In the genomic region with DNA sequence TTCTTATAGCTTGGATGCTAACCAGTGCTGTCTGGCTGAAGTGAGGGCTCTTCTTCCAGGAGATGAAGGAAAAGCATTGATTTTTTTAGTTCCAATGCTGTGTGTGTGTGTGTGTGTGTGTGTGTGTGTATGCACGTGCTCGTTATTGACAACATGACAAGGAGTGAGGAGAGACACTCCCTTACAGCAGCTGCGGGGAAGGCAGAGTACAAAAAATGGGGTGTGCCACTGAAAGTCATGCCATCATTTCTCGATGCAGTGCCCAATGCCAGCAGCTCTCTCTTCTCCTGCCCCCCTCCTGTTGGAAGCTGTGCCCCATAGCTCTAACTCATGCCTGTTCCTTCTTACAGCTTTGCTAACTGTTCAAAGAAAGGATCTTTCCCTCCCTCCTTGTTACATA, we compare ENCODE assay signal across 18 mouse cellular contexts. TPM values are rescaled to one million over a fixed set of nuclear protein-coding genes. Genes with fewer than 3 reads are reported as not detected.
DNase-seq lines count a peak whose midpoint lies in the region; ATAC-seq and TF ChIP-seq lines count a peak whose summit lies in the region.
"Had no signal": no experiment of that assay in that cellular context is flagged by ENCODE, and none has a peak within 500 bp of the region (broad histone marks: within the 10 kb centered on the region; RNA-seq: fewer than 3 reads in every experiment).

No protein-coding gene starts in this region.

- no peak for DNase-seq in forebrain, embryonic 11.5 days (ENCODE audit: low spot score)
- peak; percentile 61 for DNase-seq in layer of hippocampus, adult 9-11 months
- DNase-seq in layer of hippocampus, postnatal 10 days (ENCODE audit: low spot score in 2 of 2): no peak
- no peak for DNase-seq in neural tube, embryonic 10.5 days (ENCODE audit: extremely low spot score, low spot score)
- no peak for DNase-seq in adrenal gland, adult (ENCODE audit: inconsistent age in 2 of 2, low spot score in 1 of 2)
- DNase-seq: adrenal gland, adult 8-10 months; cerebellum, adult 11 months; cerebellum, postnatal 14 days; heart, postnatal 4 days; kidney, postnatal 4 days; lung, adult 2 months; lung, postnatal 4 days had no signal

- TF ChIP-seq CTCF in olfactory bulb, adult 2 months (IDR thresholded peaks at IDR 0.05; ENCODE audit: insufficient read depth, low read depth, low read length): no peak

- H3K36me3 ChIP-seq in forebrain, embryonic 15.5 days: no peaks in the 10 kb centered on the region
- H3K36me3 ChIP-seq in forebrain, embryonic 11.5 days (ENCODE audit: control insufficient read depth, insufficient read depth, low read length): no peaks in the 10 kb centered on the region
- no peaks in the 10 kb centered on the region for H3K36me3 ChIP-seq in neural tube, embryonic 12.5 days
- H3K36me3 ChIP-seq: heart, embryonic 13.5 days; limb, embryonic 12.5 days; midbrain, embryonic 15.5 days had no signal

- peaks cover 66% of the 10 kb centered on the region for H3K4me1 ChIP-seq in forebrain, embryonic 15.5 days
- peaks cover 9% of the 10 kb centered on the region for H3K4me1 ChIP-seq in forebrain, embryonic 11.5 days (replicated peaks; ENCODE audit: control insufficient read depth, insufficient read depth, low read length)
- peaks cover 32% of the 10 kb centered on the region for H3K4me1 ChIP-seq in neural tube, embryonic 12.5 days
- H3K4me1 ChIP-seq in olfactory bulb, adult 2 months (ENCODE audit: control insufficient read depth, insufficient read depth, low read length): peaks cover 25% of the 10 kb centered on the region

- no peak overlapping the region for H3K9ac ChIP-seq in forebrain, embryonic 15.5 days (replicated peaks)
- no peak overlapping the region for H3K9ac ChIP-seq in forebrain, embryonic 11.5 days (ENCODE audit: low read length)
- no peak overlapping the region for H3K9ac ChIP-seq in neural tube, embryonic 12.5 days
- H3K9ac ChIP-seq: heart, embryonic 13.5 days; limb, embryonic 12.5 days; midbrain, embryonic 15.5 days had no signal

- no peaks in the 10 kb centered on the region for H3K9me3 ChIP-seq in forebrain, embryonic 15.5 days
- H3K9me3 ChIP-seq in forebrain, embryonic 11.5 days (ENCODE audit: control insufficient read depth, low read length): no peaks in the 10 kb centered on the region
- no peaks in the 10 kb centered on the region for H3K9me3 ChIP-seq in neural tube, embryonic 12.5 days
- H3K9me3 ChIP-seq: heart, embryonic 13.5 days; limb, embryonic 12.5 days; midbrain, embryonic 15.5 days had no signal

- H3K4me2 ChIP-seq in forebrain, embryonic 15.5 days (replicated peaks): no peak overlapping the region
- no peak overlapping the region for H3K4me2 ChIP-seq in forebrain, embryonic 11.5 days (ENCODE audit: low read depth, low read length, severe bottlenecking)
- H3K4me2 ChIP-seq in neural tube, embryonic 12.5 days (replicated peaks): no peak overlapping the region
- H3K4me2 ChIP-seq: heart, embryonic 13.5 days; limb, embryonic 12.5 days; midbrain, embryonic 15.5 days had no signal

- H3K27ac ChIP-seq in forebrain, embryonic 15.5 days (replicated peaks): peak overlapping the region; percentile 24; the same call in 1 of the 2 replicates
- H3K27ac ChIP-seq in forebrain, embryonic 11.5 days (ENCODE audit: low read depth, low read length): no peak overlapping the region
- H3K27ac ChIP-seq in neural tube, embryonic 12.5 days: 0 out of 2 replicates have a peak overlapping the region, but pooled peaks have one; percentile 15
- H3K27ac ChIP-seq in olfactory bulb, adult 2 months (ENCODE audit: insufficient read depth, low read depth, low read length): peak overlapping the region; percentile 78
- H3K27ac ChIP-seq: heart, embryonic 13.5 days; limb, embryonic 12.5 days; midbrain, embryonic 15.5 days had no signal

- TF ChIP-seq POLR2A in olfactory bulb, adult 2 months (IDR thresholded peaks at IDR 0.05; ENCODE audit: insufficient read depth, low read depth, low read length): no peak

- ATAC-seq in forebrain, embryonic 15.5 days (replicated peaks): peak; percentile 29; the same call in 1 of the 2 replicates
- ATAC-seq in forebrain, embryonic 11.5 days (replicated peaks; ENCODE audit: low FRiP score): no peak
- ATAC-seq in neural tube, embryonic 12.5 days (ENCODE audit: low FRiP score, low read depth): no peak
- ATAC-seq: midbrain, embryonic 15.5 days had no signal

- no peak overlapping the region for H3K4me3 ChIP-seq in forebrain, embryonic 15.5 days
- no peak overlapping the region for H3K4me3 ChIP-seq in forebrain, embryonic 11.5 days (ENCODE audit: low read depth, low read length)
- H3K4me3 ChIP-seq in neural tube, embryonic 12.5 days: no peak overlapping the region
- no peak overlapping the region for H3K4me3 ChIP-seq in olfactory bulb, adult 2 months (ENCODE audit: insufficient read depth, low read depth, low read length)
- H3K4me3 ChIP-seq: heart, embryonic 13.5 days; limb, embryonic 12.5 days; midbrain, embryonic 15.5 days had no signal

- WGBS in forebrain, embryonic 15.5 days: 52% methylated on average over 4 of the region's 4 CpGs
- 64% methylated on average over 4 of the region's 4 CpGs for WGBS in forebrain, embryonic 11.5 days
- WGBS in neural tube, embryonic 12.5 days: 80% methylated on average over 4 of the region's 4 CpGs
- 17% methylated on average over 4 of the region's 4 CpGs for WGBS in olfactory bulb, adult 2 months

- H3K27me3 ChIP-seq in forebrain, embryonic 15.5 days: no peaks in the 10 kb centered on the region
- H3K27me3 ChIP-seq in forebrain, embryonic 11.5 days (ENCODE audit: control insufficient read depth, insufficient read depth, low read length): no peaks in the 10 kb centered on the region
- no peaks in the 10 kb centered on the region for H3K27me3 ChIP-seq in neural tube, embryonic 12.5 days (replicated peaks)
- H3K27me3 ChIP-seq: heart, embryonic 13.5 days; midbrain, embryonic 15.5 days had no signal

RNA-seq across cellular contexts. Expression of a gene that starts 56.4 kb away (rescaled TPM):
- 106 and 119 TPM in 2 replicates for polyA plus RNA-seq in forebrain, embryonic 15.5 days (2015; fragmentation: Nextera tagmentation; extraction: Ambion mirVana)
- 45.6 and 50.0 TPM in 2 replicates for polyA plus RNA-seq in forebrain, embryonic 11.5 days (2014; fragmentation: Nextera tagmentation; extraction: Ambion mirVana)
- 100 to 1,000 TPM; 351 to 372 TPM for total RNA-seq in layer of hippocampus, postnatal 10 days (2021)
- polyA plus RNA-seq in neural tube, embryonic 12.5 days (2016; fragmentation: Nextera tagmentation; extraction: Ambion mirVana): 55.6 and 58.7 TPM in 2 replicates
- polyA plus RNA-seq in olfactory bulb, adult 2 months (2012; ENCODE audit: insufficient read depth, insufficient read length, low replicate concordance, missing spikeins): 125 and 1,127 TPM in 2 replicates
